Mouse (Mus musculus) neural tube, embryonic 13.5 days (tissue): Measurements from ENCODE around the gene Siglecg. TPM values are rescaled to one million over a fixed set of nuclear protein-coding genes. Genes with fewer than 3 reads are reported as not detected.
"Not testable (repeated sequence)": the region's sequence is repeated elsewhere in the genome, so short reads cannot be mapped to it uniquely, and the experiment has no call there.

Experiments used
- ATAC-seq: fragments of 200-750 bp; cut with Nextera tagmentation; 2 replicates; pipeline ENCODE4 v1.8.0; 2017; ENCODE audit warnings: low read depth, mild to moderate bottlenecking, moderate TSS enrichment, moderate library complexity
- H3K27ac ChIP-seq: fragments of 300-500 bp; sonication (generic); replicated peaks from 2 replicates; pipeline ENCODE4 v1.5.1; 2015; ENCODE audit warnings: moderate library complexity, mild to moderate bottlenecking, inconsistent platforms
- H3K27me3 ChIP-seq: fragments of 300-500 bp; sonication (generic); 2 replicates; pipeline ENCODE4 v1.6.1; 2015; ENCODE audit warnings: mild to moderate bottlenecking, inconsistent platforms
- H3K36me3 ChIP-seq: fragments of 300-500 bp; sonication (generic); 2 replicates; pipeline ENCODE4 v1.6.1; 2015; ENCODE audit warnings: mild to moderate bottlenecking, inconsistent platforms
- H3K4me1 ChIP-seq: fragments of 300-500 bp; sonication (generic); replicated peaks from 2 replicates; pipeline ENCODE4 v1.6.1; 2015; ENCODE audit warnings: inconsistent platforms
- H3K4me2 ChIP-seq: fragments of 300-500 bp; sonication (generic); 2 replicates; pipeline ENCODE4 v1.6.1; 2015; ENCODE audit warnings: inconsistent platforms, mild to moderate bottlenecking, moderate library complexity
- H3K4me3 ChIP-seq: fragments of 300-500 bp; sonication (generic); 2 replicates; pipeline ENCODE4 v1.5.1; 2015; ENCODE audit warnings: mild to moderate bottlenecking, inconsistent platforms
- H3K9ac ChIP-seq: fragments of 300-500 bp; sonication (generic); 2 replicates; pipeline ENCODE4 v1.6.1; 2015; ENCODE audit warnings: moderate library complexity, mild to moderate bottlenecking, inconsistent platforms
- H3K9me3 ChIP-seq: fragments of 300-500 bp; sonication (generic); 2 replicates; pipeline ENCODE4 v1.6.1; 2016; ENCODE audit warnings: inconsistent platforms
- WGBS: fragments of 180-500 bp; shearing (Covaris S2); methylation state at CpG from one replicate; pipeline ENCODE4 v1.1.7; 2015; 5-methylcytosine and 5-hydroxymethylcytosine counted together
- polyA plus RNA-seq: library from polyadenylated mRNA; unstranded; fragments of >200 nt; fragmentation: Nextera tagmentation; extraction: Ambion mirVana; gene quantifications from 2 replicates; pipeline ENCODE4 v1.2.1, GENCODE M21; 2015

The Siglecg gene
- polyA plus RNA-seq = 0.21 TPM in 1 of 2 replicates, not detected in the other

DNA sequence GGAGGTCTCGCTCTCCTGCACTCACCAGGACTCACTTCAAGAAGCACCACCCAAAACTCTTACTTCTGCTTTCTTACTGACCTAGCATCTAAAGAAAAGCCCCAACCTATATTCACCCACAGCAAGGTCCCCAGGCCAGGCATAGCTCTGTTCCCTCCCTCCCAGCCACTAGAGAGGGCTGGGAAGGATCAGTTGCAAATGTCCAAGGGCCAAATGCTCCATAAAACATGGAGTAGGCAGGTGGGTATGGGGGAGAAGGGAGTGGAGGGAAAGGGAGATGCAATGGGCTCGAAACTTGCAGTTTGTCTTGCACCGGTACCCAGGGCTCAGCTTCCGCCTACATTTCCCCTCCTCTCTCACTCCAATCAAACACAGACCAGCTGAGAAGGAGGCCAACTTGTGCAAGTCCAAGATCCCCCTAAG, at the start of gene Siglecg:
Siglecg (plus strand) TSS at position 74 of the 423 bp plus-strand sequence.
- Histone ChIP-seq H3K27ac (no peak within 1 kb of the TSS), H3K4me3 (no peak within 1 kb of the TSS), H3K9ac (no peak within 1 kb of the TSS), H3K9me3 (no peaks in the 10 kb centered on the region), H3K27me3 (no peaks in the 10 kb centered on the region), H3K36me3 (no peaks in the 10 kb centered on the region), H3K4me2 (no peak within 1 kb of the TSS), H3K4me1 (no peaks in the 10 kb centered on the region)
- 87% methylated on average over 4 of the region's 4 CpGs for WGBS
- ATAC-seq = no peak

DNA sequence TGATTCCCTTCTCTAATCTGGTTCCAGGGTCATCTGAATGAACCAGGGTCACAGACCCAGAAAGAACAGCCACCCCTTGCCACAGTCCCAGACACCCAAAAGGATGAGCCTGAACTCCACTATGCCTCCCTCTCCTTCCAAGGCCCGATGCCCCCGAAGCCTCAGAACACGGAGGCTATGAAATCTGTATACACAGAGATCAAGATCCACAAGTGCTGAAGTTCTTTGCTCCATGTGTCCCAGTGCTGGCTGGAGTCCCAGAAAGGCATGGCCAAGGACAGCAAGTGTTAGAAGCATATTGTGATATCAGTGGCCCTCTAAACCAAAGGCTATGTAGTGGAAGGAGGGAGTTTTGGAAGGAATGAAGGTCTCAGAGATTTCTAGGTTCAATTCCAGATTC, 49.4 kb upstream of the Siglecg start:
- Histone ChIP-seq H3K27ac (no peak overlapping the region), H3K4me3 (no peak overlapping the region), H3K9me3 (no peaks in the 10 kb centered on the region), H3K9ac (no peak overlapping the region), H3K27me3 (no peaks in the 10 kb centered on the region), H3K4me2 (no peak overlapping the region), H3K36me3 (no peaks in the 10 kb centered on the region), H3K4me1 (no peaks in the 10 kb centered on the region)
- ATAC-seq = no peak
- 86% methylated on average over 3 of the region's 3 CpGs for WGBS

- no peaks in the 10 kb centered on the region for H3K36me3 ChIP-seq
- no peak overlapping the region for H3K27ac ChIP-seq
- no peaks in the 10 kb centered on the region for H3K4me1 ChIP-seq
- H3K9me3 ChIP-seq = no peaks in the 10 kb centered on the region
- H3K4me3 ChIP-seq = no peak overlapping the region
- no peaks in the 10 kb centered on the region for H3K27me3 ChIP-seq
- no peak overlapping the region for H3K4me2 ChIP-seq
- WGBS = 83% methylated on average over 1 of the region's 1 CpGs
- no peak overlapping the region for H3K9ac ChIP-seq
- no peak for ATAC-seq
Measured at GRCm38 (mm10) chr7:43361442-43361841, 46.6 kb upstream of the Siglecg start.

- ATAC-seq = no peak
- Histone ChIP-seq H3K4me2 (no peak overlapping the region), H3K27ac (no peak overlapping the region), H3K9ac (no peak overlapping the region), H3K9me3 (no peaks in the 10 kb centered on the region), H3K4me1 (no peaks in the 10 kb centered on the region), H3K36me3 (no peaks in the 10 kb centered on the region), H3K27me3 (no peaks in the 10 kb centered on the region), H3K4me3 (no peak overlapping the region)
- WGBS = 77% methylated on average over 4 of the region's 4 CpGs
Measured at GRCm38 (mm10) chr7:43362021-43362420, 46.0 kb upstream of the Siglecg start.

DNA sequence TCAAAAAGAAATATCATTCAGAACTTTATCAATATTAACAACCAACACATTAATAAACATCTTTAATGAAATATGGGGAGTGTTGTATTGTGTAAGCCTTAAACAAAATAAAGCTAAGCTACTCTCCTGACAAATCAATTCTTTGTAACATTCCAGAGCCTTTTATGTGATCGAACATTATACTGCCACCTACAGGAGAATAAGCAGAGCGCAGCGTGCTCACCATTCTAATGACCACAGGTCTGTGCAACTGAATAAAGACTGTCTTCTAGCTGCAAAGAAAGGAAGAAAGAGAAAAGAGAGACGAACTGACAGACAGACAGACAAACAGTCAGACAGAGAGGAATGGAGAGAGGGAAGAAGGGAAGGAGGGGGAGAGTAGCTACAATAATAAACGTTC, 29.8 kb upstream of the Siglecg start:
- no peaks in the 10 kb centered on the region for H3K27me3 ChIP-seq
- H3K4me3 ChIP-seq = no peak overlapping the region
- H3K4me2 ChIP-seq = no peak overlapping the region
- WGBS = 14% methylated on average over 5 of the region's 5 CpGs
- no peak overlapping the region for H3K27ac ChIP-seq
- no peak; the same call in 1 of the 2 replicates for ATAC-seq
- no peak overlapping the region for H3K9ac ChIP-seq
- H3K9me3 ChIP-seq = no peaks in the 10 kb centered on the region
- no peaks in the 10 kb centered on the region for H3K4me1 ChIP-seq
- H3K36me3 ChIP-seq = no peaks in the 10 kb centered on the region

GRCm38 (mm10) chr7:43392349-43393121, 15.5 kb upstream of the Siglecg start:
- Histone ChIP-seq H3K4me3 (no peak overlapping the region), H3K36me3 (no peaks in the 10 kb centered on the region), H3K4me1 (no peaks in the 10 kb centered on the region), H3K4me2 (no peak overlapping the region), H3K27me3 (no peaks in the 10 kb centered on the region), H3K9me3 (no peaks in the 10 kb centered on the region), H3K9ac (no peak overlapping the region), H3K27ac (no peak overlapping the region)
- no peak for ATAC-seq
- 83% methylated on average over 8 of the region's 8 CpGs for WGBS

GRCm38 (mm10) chr7:43399501-43399900, 8.5 kb upstream of the Siglecg start:
- no peak overlapping the region for H3K9ac ChIP-seq
- H3K4me1 ChIP-seq = no peaks in the 10 kb centered on the region
- H3K36me3 ChIP-seq = no peaks in the 10 kb centered on the region
- 90% methylated on average over 2 of the region's 2 CpGs for WGBS
- no peak overlapping the region for H3K27ac ChIP-seq
- no peaks in the 10 kb centered on the region for H3K27me3 ChIP-seq
- no peak overlapping the region for H3K4me3 ChIP-seq
- ATAC-seq = no peak
- no peaks in the 10 kb centered on the region for H3K9me3 ChIP-seq
- H3K4me2 ChIP-seq = no peak overlapping the region

- Histone ChIP-seq H3K4me2 (no peak overlapping the region), H3K9me3 (no peaks in the 10 kb centered on the region), H3K4me3 (no peak overlapping the region), H3K27me3 (no peaks in the 10 kb centered on the region), H3K9ac (no peak overlapping the region), H3K4me1 (no peaks in the 10 kb centered on the region), H3K27ac (no peak overlapping the region), H3K36me3 (no peaks in the 10 kb centered on the region)
- no peak for ATAC-seq
- WGBS = 21% methylated on average over 2 of the region's 2 CpGs
Measured at GRCm38 (mm10) chr7:43402718-43403117, 5.3 kb upstream of the Siglecg start.

GRCm38 (mm10) chr7:43407573-43407972, 431 bp upstream of the Siglecg start:
- H3K4me2 ChIP-seq = no peak overlapping the region
- ATAC-seq = no peak
- H3K27me3 ChIP-seq = no peaks in the 10 kb centered on the region
- no peak overlapping the region for H3K27ac ChIP-seq
- H3K4me1 ChIP-seq = no peaks in the 10 kb centered on the region
- 89% methylated on average over 3 of the region's 3 CpGs for WGBS
- H3K9ac ChIP-seq = no peak overlapping the region
- H3K4me3 ChIP-seq = no peak overlapping the region
- no peaks in the 10 kb centered on the region for H3K36me3 ChIP-seq
- H3K9me3 ChIP-seq = no peaks in the 10 kb centered on the region

DNA sequence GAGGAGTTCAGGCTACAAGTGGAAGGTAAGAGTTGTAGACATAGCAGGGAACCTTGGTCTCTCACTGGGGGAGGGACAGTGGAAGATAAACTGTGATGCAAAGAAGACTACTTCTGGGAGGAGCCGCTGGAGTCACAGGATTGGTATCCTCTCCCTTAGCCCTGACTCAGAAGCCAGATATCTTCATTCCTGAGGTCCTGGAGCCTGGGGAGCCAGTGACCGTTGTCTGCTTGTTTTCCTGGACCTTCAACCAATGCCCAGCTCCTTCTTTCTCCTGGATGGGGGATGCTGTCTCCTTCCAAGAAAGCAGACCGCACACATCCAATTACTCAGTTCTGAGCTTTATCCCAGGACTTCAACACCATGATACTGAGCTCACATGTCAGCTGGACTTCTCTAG, 1.1 kb downstream of the Siglecg start:
- no peak overlapping the region for H3K27ac ChIP-seq
- no peak for ATAC-seq
- WGBS = 81% methylated on average over 3 of the region's 3 CpGs

DNA sequence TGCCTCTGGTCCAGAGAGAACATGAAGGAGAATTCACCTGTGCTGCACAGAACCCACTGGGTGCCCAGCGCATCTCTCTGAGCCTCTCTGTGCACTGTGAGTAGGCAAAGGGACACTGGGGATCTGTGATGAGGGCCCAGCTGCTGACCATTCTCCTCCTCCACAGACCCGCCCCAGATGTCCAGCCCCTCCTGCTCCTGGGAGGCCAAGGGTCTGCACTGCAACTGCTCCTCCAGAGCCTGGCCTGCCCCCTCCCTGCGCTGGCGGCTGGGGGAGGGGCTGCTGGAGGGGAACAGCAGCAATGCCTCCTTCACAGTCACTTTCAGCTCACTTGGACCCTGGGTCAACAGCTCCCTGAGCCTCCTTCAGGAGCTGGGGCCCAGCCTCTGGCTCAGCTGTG, 3.7 kb downstream of the Siglecg start:
- WGBS = 36% methylated on average over 4 of the region's 4 CpGs
- not testable (repeated sequence) for H3K27me3 ChIP-seq, H3K36me3 ChIP-seq, H3K4me2 ChIP-seq, H3K4me3 ChIP-seq, H3K27ac ChIP-seq, H3K9ac ChIP-seq, ATAC-seq, H3K9me3 ChIP-seq, H3K4me1 ChIP-seq

More for the DNA sequence above, 1.1 kb downstream of the Siglecg start:
- H3K36me3 ChIP-seq = no peaks in the 10 kb centered on the region
- H3K4me1 ChIP-seq = no peaks in the 10 kb centered on the region
- H3K9ac ChIP-seq = no peak overlapping the region
- no peaks in the 10 kb centered on the region for H3K9me3 ChIP-seq
- no peaks in the 10 kb centered on the region for H3K27me3 ChIP-seq
- no peak overlapping the region for H3K4me2 ChIP-seq
- H3K4me3 ChIP-seq = no peak overlapping the region

DNA sequence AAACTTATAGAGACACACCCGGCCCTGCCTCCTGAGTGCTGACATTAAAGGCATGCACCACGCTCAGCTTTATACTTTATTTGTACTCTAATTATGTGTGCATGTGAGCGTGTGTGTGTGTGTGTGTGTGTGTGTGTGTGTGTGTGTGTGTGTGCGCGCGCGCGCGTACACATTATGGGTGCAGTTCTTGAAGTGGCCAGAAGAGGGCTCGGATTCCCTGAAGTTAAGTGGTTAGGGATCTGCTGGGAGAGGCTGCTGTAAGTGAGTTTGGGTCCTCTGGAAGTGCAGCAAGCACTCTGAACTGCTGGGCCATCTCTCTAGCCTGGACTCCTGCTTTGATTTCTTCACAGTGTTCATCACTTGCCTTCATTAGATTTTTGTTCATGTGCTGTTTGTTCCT, 9.3 kb downstream of the Siglecg start:
- Histone ChIP-seq H3K27ac (no peak overlapping the region), H3K27me3 (0 out of 2 replicates have a peak, but pooled peaks cover 2% of the 10 kb centered on the region), H3K4me3 (no peak overlapping the region), H3K9me3 (no peaks in the 10 kb centered on the region), H3K4me2 (no peak overlapping the region), H3K9ac (no peak overlapping the region), H3K36me3 (no peaks in the 10 kb centered on the region), H3K4me1 (no peaks in the 10 kb centered on the region)
- ATAC-seq = no peak
- WGBS = 86% methylated on average over 10 of the region's 10 CpGs
